Mouse (Mus musculus): Measurements from ENCODE around the gene Mindy4. TPM values are rescaled to one million over a fixed set of nuclear protein-coding genes. Genes with fewer than 3 reads are reported as not detected.

The Mindy4 gene
- total RNA-seq, 2 experiments from 2014 or later = 3.4 TPM; not detected in 1

GRCm38 (mm10) chr6:55250809-55251208, 47.6 kb downstream of the Mindy4 start:
- ATAC-seq (replicated peaks; ENCODE audit: low FRiP score, poor library complexity, severe bottlenecking) = no peak

- ATAC-seq (replicated peaks; ENCODE audit: low FRiP score, poor library complexity, severe bottlenecking) = no peak
Measured at GRCm38 (mm10) chr6:55251596-55251995, 48.4 kb downstream of the Mindy4 start.

GRCm38 (mm10) chr6:55252731-55253247, 49.6 kb downstream of the Mindy4 start:
- no peak for ATAC-seq (replicated peaks; ENCODE audit: low FRiP score, poor library complexity, severe bottlenecking)

- ATAC-seq (replicated peaks; ENCODE audit: low FRiP score, poor library complexity, severe bottlenecking) = no peak
Measured at GRCm38 (mm10) chr6:55256500-55257191, 53.5 kb downstream of the Mindy4 start.

- 0 out of 2 replicates have a peak, but pooled peaks have one; percentile 26 for ATAC-seq (replicated peaks; ENCODE audit: low FRiP score, poor library complexity, severe bottlenecking)
Measured at GRCm38 (mm10) chr6:55257246-55257645, 54.1 kb downstream of the Mindy4 start.

- no peak for ATAC-seq (replicated peaks; ENCODE audit: low FRiP score, poor library complexity, severe bottlenecking)
Measured at GRCm38 (mm10) chr6:55258428-55259325, 55.5 kb downstream of the Mindy4 start.

- no peak for ATAC-seq (replicated peaks; ENCODE audit: low FRiP score, poor library complexity, severe bottlenecking)
Measured at GRCm38 (mm10) chr6:55262161-55262560, 59.0 kb downstream of the Mindy4 start.

GRCm38 (mm10) chr6:55263490-55264046, 60.4 kb downstream of the Mindy4 start:
- peak; percentile 77 for ATAC-seq (replicated peaks; ENCODE audit: low FRiP score, poor library complexity, severe bottlenecking)

GRCm38 (mm10) chr6:55264741-55265366, 61.7 kb downstream of the Mindy4 start:
- peak; percentile 82 for ATAC-seq (replicated peaks; ENCODE audit: low FRiP score, poor library complexity, severe bottlenecking)

GRCm38 (mm10) chr6:55272952-55273351, 69.8 kb downstream of the Mindy4 start:
- peak; percentile 29; the same call in 1 of the 2 replicates for ATAC-seq (replicated peaks; ENCODE audit: low FRiP score, poor library complexity, severe bottlenecking)

- no peak for ATAC-seq (replicated peaks; ENCODE audit: low FRiP score, poor library complexity, severe bottlenecking)
Measured at GRCm38 (mm10) chr6:55273463-55273862, 70.3 kb downstream of the Mindy4 start.

- 0 out of 2 replicates have a peak, but pooled peaks have one; percentile 22 for ATAC-seq (replicated peaks; ENCODE audit: low FRiP score, poor library complexity, severe bottlenecking)
Measured at GRCm38 (mm10) chr6:55275000-55275399, 71.8 kb downstream of the Mindy4 start.

- ATAC-seq (replicated peaks; ENCODE audit: low FRiP score, poor library complexity, severe bottlenecking) = no peak
Measured at GRCm38 (mm10) chr6:55275786-55276185, 72.6 kb downstream of the Mindy4 start.

- no peak for ATAC-seq (replicated peaks; ENCODE audit: low FRiP score, poor library complexity, severe bottlenecking)
Measured at GRCm38 (mm10) chr6:55276692-55277282, 73.6 kb downstream of the Mindy4 start.

GRCm38 (mm10) chr6:55278086-55278485, 74.9 kb downstream of the Mindy4 start:
- no peak for ATAC-seq (replicated peaks; ENCODE audit: low FRiP score, poor library complexity, severe bottlenecking)

- no peak for ATAC-seq (replicated peaks; ENCODE audit: low FRiP score, poor library complexity, severe bottlenecking)
Measured at GRCm38 (mm10) chr6:55278520-55278919, 75.3 kb downstream of the Mindy4 start.

GRCm38 (mm10) chr6:55280979-55281378, 77.8 kb downstream of the Mindy4 start:
- ATAC-seq (replicated peaks; ENCODE audit: low FRiP score, poor library complexity, severe bottlenecking) = no peak

GRCm38 (mm10) chr6:55281687-55282086, 78.5 kb downstream of the Mindy4 start:
- ATAC-seq (replicated peaks; ENCODE audit: low FRiP score, poor library complexity, severe bottlenecking) = no peak

GRCm38 (mm10) chr6:55282348-55282747, 79.2 kb downstream of the Mindy4 start:
- ATAC-seq (replicated peaks; ENCODE audit: low FRiP score, poor library complexity, severe bottlenecking) = no peak
